ENCODE assay signal across 9 mouse cellular contexts in the genomic region with DNA sequence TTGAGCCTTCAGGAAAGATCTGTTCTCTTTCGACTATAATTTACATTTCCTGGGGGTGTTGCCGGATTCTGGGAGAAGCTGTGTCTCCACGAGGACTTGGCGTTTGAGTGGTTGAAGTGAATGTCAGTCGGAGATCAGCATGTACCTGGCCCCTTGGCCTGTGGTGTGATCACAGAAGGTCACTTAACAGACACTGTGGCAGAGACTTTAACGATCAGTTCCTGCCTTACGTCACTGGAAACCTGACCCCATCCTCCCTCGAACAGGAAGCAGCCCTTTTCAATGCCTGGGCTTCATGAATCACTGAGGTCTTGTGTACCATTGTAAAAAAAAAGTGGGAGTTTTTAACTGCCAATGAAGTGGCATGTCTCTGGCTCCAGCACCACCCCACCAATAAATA. TPM values are rescaled to one million over a fixed set of nuclear protein-coding genes. Genes with fewer than 3 reads are reported as not detected.
A peak's percentile ranks its signal among the peaks of the same experiment; 100 is the strongest.
DNase-seq lines count a peak whose midpoint lies in the region; ATAC-seq and TF ChIP-seq lines count a peak whose summit lies in the region.
"Had no signal": no experiment of that assay in that cellular context is flagged by ENCODE, and none has a peak within 500 bp of the region (broad histone marks: within the 10 kb centered on the region; RNA-seq: fewer than 3 reads in every experiment).

No protein-coding gene starts in this region.

- H3K9ac ChIP-seq in lung, embryonic 15.5 days, result no peak overlapping the region
- H3K9ac ChIP-seq in liver, postnatal 0 days (replicated peaks), result no peak overlapping the region
- H3K9ac ChIP-seq in hindbrain, embryonic 14.5 days, result no peak overlapping the region

- H3K9me3 ChIP-seq in lung, embryonic 15.5 days, result no peaks in the 10 kb centered on the region
- H3K9me3 ChIP-seq in liver, postnatal 0 days (ENCODE audit: low read length), result no peaks in the 10 kb centered on the region
- no peaks in the 10 kb centered on the region for H3K9me3 ChIP-seq in hindbrain, embryonic 14.5 days (ENCODE audit: control insufficient read depth, low read length)

- no peaks in the 10 kb centered on the region for H3K27me3 ChIP-seq in lung, embryonic 15.5 days
- H3K27me3 ChIP-seq in liver, postnatal 0 days (ENCODE audit: insufficient read depth, low read length), result no peaks in the 10 kb centered on the region
- no peaks in the 10 kb centered on the region for H3K27me3 ChIP-seq in hindbrain, embryonic 14.5 days (ENCODE audit: control insufficient read depth, insufficient read depth, low read length)

- H3K4me2 ChIP-seq in lung, embryonic 15.5 days, result no peak overlapping the region
- H3K4me2 ChIP-seq in liver, postnatal 0 days (ENCODE audit: low read depth, low read length), result no peak overlapping the region
- no peak overlapping the region for H3K4me2 ChIP-seq in hindbrain, embryonic 14.5 days (replicated peaks)

- ATAC-seq in lung, embryonic 15.5 days (ENCODE audit: borderline replicate concordance, extremely low read depth, low FRiP score, low TSS enrichment), result no peak
- ATAC-seq in liver, postnatal 0 days, result no peak
- no peak for ATAC-seq in hindbrain, embryonic 14.5 days (ENCODE audit: low FRiP score)

- peak; percentile 53 for DNase-seq in embryo, embryonic 10 days (ENCODE audit: low spot score)
- no peak for DNase-seq in embryo, embryonic 9.5 days (ENCODE audit: extremely low spot score)
- DNase-seq in lung, postnatal 25 days (ENCODE audit: low spot score), result no peak
- DNase-seq in kidney, adult 9 months, result peak; percentile 50
- no peak for DNase-seq in liver, postnatal 0 days
- no peak for DNase-seq in adipocyte (ENCODE audit: low spot score)
- no peak for DNase-seq in hindbrain, embryonic 14.5 days (ENCODE audit: low spot score)

- no peak for TF ChIP-seq EP300 in liver, postnatal 0 days (IDR thresholded peaks at IDR 0.05; ENCODE audit: low read depth)

- WGBS in lung, embryonic 15.5 days, result 45% methylated on average over 8 of the region's 8 CpGs
- 44% methylated on average over 8 of the region's 8 CpGs for WGBS in liver, postnatal 0 days (ENCODE audit: insufficient replicate concordance)
- WGBS in hindbrain, embryonic 14.5 days, result 87% methylated on average over 8 of the region's 8 CpGs

- H3K27ac ChIP-seq in lung, embryonic 15.5 days, result peak overlapping the region; percentile 48; the same call in 1 of the 2 replicates
- peak overlapping the region; percentile 30; the same call in 1 of the 2 replicates for H3K27ac ChIP-seq in liver, postnatal 0 days (ENCODE audit: low read depth)
- no peak overlapping the region for H3K27ac ChIP-seq in hindbrain, embryonic 14.5 days

- no peak for TF ChIP-seq CTCF in liver, postnatal 0 days (IDR thresholded peaks at IDR 0.05; ENCODE audit: low read depth)

- H3K36me3 ChIP-seq in lung, embryonic 15.5 days, result no peaks in the 10 kb centered on the region
- H3K36me3 ChIP-seq in liver, postnatal 0 days (replicated peaks; ENCODE audit: insufficient read depth, low read length), result no peaks in the 10 kb centered on the region
- no peaks in the 10 kb centered on the region for H3K36me3 ChIP-seq in hindbrain, embryonic 14.5 days (replicated peaks; ENCODE audit: control insufficient read depth, insufficient read depth)

- no peak overlapping the region for H3K4me3 ChIP-seq in lung, embryonic 15.5 days
- H3K4me3 ChIP-seq in liver, postnatal 0 days (ENCODE audit: low read depth, low read length), result no peak overlapping the region
- no peak overlapping the region for H3K4me3 ChIP-seq in hindbrain, embryonic 14.5 days (replicated peaks; ENCODE audit: low read length)

- H3K4me1 ChIP-seq in lung, embryonic 15.5 days, result peaks cover 23% of the 10 kb centered on the region
- peaks cover 35% of the 10 kb centered on the region for H3K4me1 ChIP-seq in liver, postnatal 0 days (ENCODE audit: insufficient read depth)
- peaks cover 23% of the 10 kb centered on the region for H3K4me1 ChIP-seq in hindbrain, embryonic 14.5 days (replicated peaks; ENCODE audit: control insufficient read depth, insufficient read depth, low read length)

RNA-seq across cellular contexts. Expression of a gene that starts 11.8 kb away (rescaled TPM):
- 12.8 and 14.0 TPM in 2 replicates for polyA plus RNA-seq in lung, embryonic 15.5 days (2015; fragmentation: Nextera tagmentation; extraction: Ambion mirVana)
- 12.0 and 12.8 TPM in 2 replicates for polyA plus RNA-seq in liver, postnatal 0 days (2015; fragmentation: Nextera tagmentation; extraction: Ambion mirVana)
- polyA plus RNA-seq in hindbrain, embryonic 14.5 days (2014; fragmentation: Nextera tagmentation; extraction: Ambion mirVana), result 13.0 and 14.0 TPM in 2 replicates

RNA-seq across cellular contexts. Expression of a gene that starts 33.2 kb away (rescaled TPM):
- 1.3 and 1.5 TPM in 2 replicates for polyA plus RNA-seq in lung, embryonic 15.5 days (2015; fragmentation: Nextera tagmentation; extraction: Ambion mirVana)
- polyA plus RNA-seq in liver, postnatal 0 days (2015; fragmentation: Nextera tagmentation; extraction: Ambion mirVana), result not detected in 2 replicates
- 0.79 TPM in 1 of 2 replicates, not detected in the other for polyA plus RNA-seq in hindbrain, embryonic 14.5 days (2014; fragmentation: Nextera tagmentation; extraction: Ambion mirVana)
- polyA plus RNA-seq: erythroblast, embryonic 14.5 days had no signal

RNA-seq across cellular contexts. Expression of a gene that starts 52.5 kb away (rescaled TPM):
- polyA plus RNA-seq in lung, embryonic 15.5 days (2015; fragmentation: Nextera tagmentation; extraction: Ambion mirVana), result 2.7 and 2.8 TPM in 2 replicates
- polyA plus RNA-seq in liver, postnatal 0 days (2015; fragmentation: Nextera tagmentation; extraction: Ambion mirVana), result 2.1 and 2.4 TPM in 2 replicates
- 13.0 and 17.5 TPM in 2 replicates for polyA plus RNA-seq in hindbrain, embryonic 14.5 days (2014; fragmentation: Nextera tagmentation; extraction: Ambion mirVana)

Comparison
In these comparisons a context has a peak if more than half of its experiments do, and no peak if none do; other contexts are left out.
1. DNase-seq: peak in embryo, embryonic 10 days (single experiment) and kidney, adult 9 months (single experiment); none in embryo, embryonic 9.5 days (single experiment), lung, postnatal 25 days (single experiment), liver, postnatal 0 days (single experiment), adipocyte (single experiment) and hindbrain, embryonic 14.5 days (single experiment).